Mouse (Mus musculus): ENCODE results near the gene Hoxd11. TPM values are rescaled to one million over a fixed set of nuclear protein-coding genes. Genes with fewer than 3 reads are reported as not detected.

Hoxd11 gene
- total RNA-seq, 1 experiment from 2014 or later: not detected

GRCm38 (mm10) chr2:74691022-74691951 is 11.9 kb downstream of the Hoxd11 start, which contains the start of gene Hoxd10:
Hoxd10 (plus strand) TSS chr2:74691924.
- ATAC-seq (ENCODE audit: extremely low read depth, insufficient number of reproducible peaks, low FRiP score, poor library complexity, severe bottlenecking): no peak

GRCm38 (mm10) chr2:74691995-74692807 is 12.8 kb downstream of the Hoxd11 start:
- no peak for ATAC-seq (ENCODE audit: extremely low read depth, insufficient number of reproducible peaks, low FRiP score, poor library complexity, severe bottlenecking)

GRCm38 (mm10) chr2:74692808-74693431 is 13.6 kb downstream of the Hoxd11 start:
- no peak for ATAC-seq (ENCODE audit: extremely low read depth, insufficient number of reproducible peaks, low FRiP score, poor library complexity, severe bottlenecking)

GRCm38 (mm10) chr2:74693432-74693827 is 14.1 kb downstream of the Hoxd11 start:
- no peak for ATAC-seq (ENCODE audit: extremely low read depth, insufficient number of reproducible peaks, low FRiP score, poor library complexity, severe bottlenecking)

GRCm38 (mm10) chr2:74694066-74694465 is 14.7 kb downstream of the Hoxd11 start:
- no peak for ATAC-seq (ENCODE audit: extremely low read depth, insufficient number of reproducible peaks, low FRiP score, poor library complexity, severe bottlenecking)

GRCm38 (mm10) chr2:74695383-74695782 is 16.0 kb downstream of the Hoxd11 start:
- no peak for ATAC-seq (ENCODE audit: extremely low read depth, insufficient number of reproducible peaks, low FRiP score, poor library complexity, severe bottlenecking)

GRCm38 (mm10) chr2:74695813-74696430 is 16.6 kb downstream of the Hoxd11 start:
- ATAC-seq (ENCODE audit: extremely low read depth, insufficient number of reproducible peaks, low FRiP score, poor library complexity, severe bottlenecking): no peak

- no peak for ATAC-seq (ENCODE audit: extremely low read depth, insufficient number of reproducible peaks, low FRiP score, poor library complexity, severe bottlenecking)
These were observed 17.3 kb downstream of the Hoxd11 start for GRCm38 (mm10) chr2:74696442-74697335.

- ATAC-seq (ENCODE audit: extremely low read depth, insufficient number of reproducible peaks, low FRiP score, poor library complexity, severe bottlenecking): no peak
These were observed 18.3 kb downstream of the Hoxd11 start, which contains the start of gene Hoxd9 for GRCm38 (mm10) chr2:74697567-74698121. Hoxd9 (plus strand) TSS chr2:74697727.

GRCm38 (mm10) chr2:74698201-74699052 is 19.1 kb downstream of the Hoxd11 start:
- no peak for ATAC-seq (ENCODE audit: extremely low read depth, insufficient number of reproducible peaks, low FRiP score, poor library complexity, severe bottlenecking)

GRCm38 (mm10) chr2:74699053-74699430 is 19.7 kb downstream of the Hoxd11 start:
- ATAC-seq (ENCODE audit: extremely low read depth, insufficient number of reproducible peaks, low FRiP score, poor library complexity, severe bottlenecking): no peak

GRCm38 (mm10) chr2:74699664-74700545 is 20.5 kb downstream of the Hoxd11 start:
- no peak for ATAC-seq (ENCODE audit: extremely low read depth, insufficient number of reproducible peaks, low FRiP score, poor library complexity, severe bottlenecking)

GRCm38 (mm10) chr2:74700546-74701112 is 21.3 kb downstream of the Hoxd11 start:
- ATAC-seq (ENCODE audit: extremely low read depth, insufficient number of reproducible peaks, low FRiP score, poor library complexity, severe bottlenecking): no peak

- no peak for ATAC-seq (ENCODE audit: extremely low read depth, insufficient number of reproducible peaks, low FRiP score, poor library complexity, severe bottlenecking)
These were observed 22.8 kb downstream of the Hoxd11 start for GRCm38 (mm10) chr2:74701949-74702819.

GRCm38 (mm10) chr2:74702820-74703219 is 23.5 kb downstream of the Hoxd11 start:
- no peak for ATAC-seq (ENCODE audit: extremely low read depth, insufficient number of reproducible peaks, low FRiP score, poor library complexity, severe bottlenecking)

Measured in neutrophil, adult 5-6 weeks (primary cell).